Mouse (Mus musculus): ENCODE measurements around the gene Ola1.

GRCm38 (mm10) chr2:73266011-73266410 is 47.3 kb upstream of the Ola1 start:
- no peak for TF ChIP-seq CTCF (IDR thresholded peaks at IDR 0.05; ENCODE audit: extremely low read depth, insufficient read length, insufficient replicate concordance, low read depth, low read length)
- TF ChIP-seq POLR2A (IDR thresholded peaks at IDR 0.05; ENCODE audit: low read depth, low read length), result no peak

Data from small intestine, adult 2 months (tissue).